Mouse (Mus musculus) liver, embryonic 14 days (tissue): ENCODE results near the gene Rcc2. TPM values are rescaled to one million over a fixed set of nuclear protein-coding genes. Genes with fewer than 3 reads are reported as not detected.

Experiments
- polyA plus RNA-seq: library from polyadenylated mRNA; depleted of rRNA; stranded (reverse); fragments of >200 nt; gene quantifications from 2 replicates; pipeline ENCODE4 v1.2.3, GENCODE M21; 2012; rRNA removed

Rcc2 gene
- 42.3 and 56.3 TPM in 2 replicates for polyA plus RNA-seq

GRCm38 (mm10) chr4:140700269-140701018, at the start of gene Rcc2:
TSS of gene Rcc2 (plus strand) at chr4:140700541.

GRCm38 (mm10) chr4:140665760-140666159, 34.6 kb upstream of the Rcc2 start, which contains the start of gene Arhgef10l:
TSS of gene Arhgef10l (minus strand) at chr4:140666012.

DNA sequence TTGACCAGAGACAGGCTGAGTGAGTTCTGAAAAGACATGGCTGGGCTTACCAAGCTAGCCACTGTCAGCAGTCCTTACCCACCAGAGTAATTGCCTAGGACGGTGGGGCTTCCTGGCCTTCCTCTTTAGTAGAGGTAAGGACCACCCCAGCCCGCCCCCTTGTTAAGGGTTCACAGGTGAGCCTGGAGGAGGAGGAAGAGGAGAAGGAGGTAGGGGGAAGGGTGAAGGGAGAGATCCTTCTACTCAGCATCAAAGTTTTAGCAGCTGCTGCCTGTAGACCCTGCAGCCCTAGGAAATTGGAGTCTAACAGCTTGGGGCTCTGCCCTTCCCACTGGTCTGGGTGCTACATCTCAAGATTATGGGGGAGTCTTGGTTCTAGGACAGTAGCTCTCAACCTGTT, 42.2 kb downstream of the Rcc2 start, which contains the start of gene Padi6:
Gene Padi6, minus strand, starts transcription at position 101 of the 400 bp plus-strand sequence.

Other genes starting within 250 kb of the Rcc2 start
- 2.0 TPM in 2 replicates for gene Arhgef10l, start 34.5 kb upstream of the Rcc2 start, polyA plus RNA-seq
- gene Padi6, start 42.1 kb downstream of the Rcc2 start, polyA plus RNA-seq, result 0.01 TPM in 1 of 2 replicates, not detected in the other
- gene Padi4, start 73.7 kb downstream of the Rcc2 start, polyA plus RNA-seq, result 0.32 and 0.47 TPM in 2 replicates
- gene Padi3, start 110.1 kb downstream of the Rcc2 start, polyA plus RNA-seq, result 0.10 and 0.15 TPM in 2 replicates
- gene Padi1, start 145.2 kb downstream of the Rcc2 start, polyA plus RNA-seq, result 0.01 and 0.02 TPM in 2 replicates
- gene Padi2, start 205.8 kb downstream of the Rcc2 start, polyA plus RNA-seq, result 0.74 and 0.85 TPM in 2 replicates